Mouse (Mus musculus): ENCODE measurements around the gene Bmp4. TPM values are rescaled to one million over a fixed set of nuclear protein-coding genes. Genes with fewer than 3 reads are reported as not detected.

Bmp4 gene
- total RNA-seq, 2 experiments from 2014 or later = 8.6 to 8.9 TPM

DNA sequence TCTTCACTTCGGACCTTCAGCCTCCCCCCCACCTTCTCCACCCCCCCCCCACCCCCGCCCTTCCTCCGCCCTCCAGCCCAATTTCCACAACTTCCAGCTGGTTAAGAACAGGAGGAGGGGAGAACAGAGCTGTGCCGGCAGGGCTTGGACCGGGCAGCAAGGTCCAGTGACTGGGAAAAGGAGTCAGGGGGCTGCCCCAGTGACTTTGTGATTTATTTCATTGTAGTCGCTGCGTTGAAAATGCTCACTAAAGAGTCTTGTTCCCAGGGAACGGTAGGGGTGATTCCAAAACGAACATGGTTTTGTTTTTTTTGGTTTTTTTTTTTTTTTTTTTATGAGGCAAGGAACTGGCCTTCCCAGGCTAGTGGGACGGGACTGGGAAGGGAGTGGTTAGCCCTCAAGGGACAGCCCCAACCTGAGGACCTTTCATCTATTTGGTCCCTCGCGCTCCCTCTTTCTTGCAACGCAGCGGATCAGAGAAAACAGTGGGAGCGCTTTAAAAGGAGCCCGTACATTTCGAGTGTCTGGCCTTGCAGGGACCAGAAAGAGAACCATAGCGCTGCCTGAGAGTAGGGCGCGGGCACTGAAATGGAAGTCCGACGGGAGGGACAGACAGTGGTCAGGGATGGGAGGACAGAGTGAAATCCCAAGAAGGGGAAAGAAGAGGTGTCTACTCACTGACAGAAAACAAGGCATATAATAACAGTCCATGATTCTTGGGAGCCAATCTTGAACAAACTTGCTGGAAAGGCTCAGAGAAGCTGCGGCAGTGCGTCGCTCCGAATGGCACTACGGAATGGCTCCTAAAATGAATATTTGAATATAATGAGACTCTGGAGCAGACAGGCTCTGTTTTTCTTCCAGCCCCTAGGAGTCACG lies 3.8 kb downstream of the Bmp4 start:
- peak; percentile 39 to 87 for DNase-seq

DNA sequence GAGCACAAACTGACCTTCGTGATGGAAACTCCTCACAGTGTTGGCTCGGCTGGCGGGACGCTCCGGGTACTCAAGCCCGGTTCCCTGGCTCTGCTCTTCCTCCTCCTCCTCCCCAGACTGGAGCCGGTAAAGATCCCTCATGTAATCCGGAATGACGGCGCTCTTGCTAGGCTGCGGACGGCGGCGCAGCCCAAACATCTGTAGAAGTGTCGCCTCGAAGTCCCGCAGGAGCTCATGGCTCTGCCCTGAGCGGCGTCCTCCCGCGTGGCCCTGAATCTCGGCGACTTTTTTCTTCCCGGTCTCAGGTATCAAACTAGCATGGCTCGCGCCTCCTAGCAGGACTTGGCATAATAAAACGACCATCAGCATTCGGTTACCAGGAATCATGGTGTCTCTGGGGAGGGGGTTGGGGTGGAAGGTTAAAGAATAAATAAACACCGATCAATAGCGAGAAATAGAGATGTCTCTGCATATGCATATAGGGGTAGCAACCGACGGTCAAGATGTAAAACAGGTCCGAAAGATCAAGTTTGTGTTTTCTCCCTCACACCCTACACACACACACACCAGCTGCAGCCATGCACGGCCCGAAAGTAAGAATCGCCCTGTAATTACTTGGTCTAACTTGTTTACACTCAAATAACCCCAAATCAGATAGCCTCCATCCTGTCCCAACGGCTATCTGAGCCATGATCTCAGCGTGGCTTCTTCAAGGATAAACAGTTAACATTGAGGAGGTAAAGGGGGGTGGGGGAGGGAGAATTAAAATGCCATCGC lies 4.6 kb downstream of the Bmp4 start:
- DNase-seq = peak in 1 of 2 experiments; percentile 46

DNA sequence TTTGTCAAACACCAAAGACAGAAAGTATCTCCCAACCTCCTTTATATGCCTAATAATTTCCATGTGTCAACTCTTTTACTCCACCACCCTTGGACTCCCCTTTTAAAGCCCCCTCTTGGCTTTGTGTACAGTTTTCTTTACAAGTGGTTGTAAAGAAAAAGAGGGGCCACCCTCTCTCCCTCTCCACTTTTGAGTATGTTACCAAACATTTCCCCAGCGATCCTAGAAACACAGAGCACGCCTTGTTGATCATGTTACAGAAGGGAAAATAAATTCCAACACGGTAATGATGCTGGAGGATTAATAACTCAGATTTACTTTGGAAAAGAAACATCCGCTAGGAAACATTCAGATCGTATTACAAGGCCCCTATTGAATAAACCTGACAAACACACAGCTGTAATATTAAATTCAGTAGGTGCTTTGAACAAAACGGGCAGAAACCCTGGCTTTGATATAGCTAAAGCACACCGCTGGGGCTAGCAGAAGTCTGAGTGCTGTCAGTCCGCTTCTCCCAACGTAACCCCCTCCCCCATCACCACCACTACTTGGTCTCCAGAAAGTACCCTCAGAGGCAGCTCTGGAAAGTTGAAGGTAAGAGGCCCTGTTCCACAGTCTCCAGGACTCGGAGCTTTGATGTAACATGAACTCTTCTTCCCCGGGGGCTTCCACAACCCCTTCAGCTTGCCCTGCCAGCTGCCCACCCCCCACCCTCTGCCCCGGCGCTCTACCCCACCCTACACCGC lies 5.3 kb downstream of the Bmp4 start:
- DNase-seq = no peak

DNA sequence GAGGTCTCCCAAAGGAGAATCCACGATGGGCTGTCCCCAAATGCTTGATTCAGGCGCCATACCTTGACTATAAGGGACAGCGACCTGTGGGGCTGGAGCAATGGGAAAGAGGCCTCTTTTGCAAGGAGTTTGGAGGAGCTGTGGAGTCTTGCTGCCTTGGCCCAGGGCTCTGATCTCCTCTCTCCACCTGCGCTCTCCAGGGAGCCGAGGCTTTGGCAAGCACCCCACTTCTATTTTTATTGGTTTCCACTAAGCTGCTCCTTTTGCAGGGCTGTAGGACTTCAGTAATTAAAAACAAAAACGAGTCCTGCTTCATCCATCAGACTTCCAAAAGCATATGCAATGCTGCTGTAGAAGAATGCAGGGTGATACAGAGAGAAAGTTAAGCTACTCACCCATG lies 9.0 kb downstream of the Bmp4 start:
- peak; percentile 65 to 73 for DNase-seq

DNA sequence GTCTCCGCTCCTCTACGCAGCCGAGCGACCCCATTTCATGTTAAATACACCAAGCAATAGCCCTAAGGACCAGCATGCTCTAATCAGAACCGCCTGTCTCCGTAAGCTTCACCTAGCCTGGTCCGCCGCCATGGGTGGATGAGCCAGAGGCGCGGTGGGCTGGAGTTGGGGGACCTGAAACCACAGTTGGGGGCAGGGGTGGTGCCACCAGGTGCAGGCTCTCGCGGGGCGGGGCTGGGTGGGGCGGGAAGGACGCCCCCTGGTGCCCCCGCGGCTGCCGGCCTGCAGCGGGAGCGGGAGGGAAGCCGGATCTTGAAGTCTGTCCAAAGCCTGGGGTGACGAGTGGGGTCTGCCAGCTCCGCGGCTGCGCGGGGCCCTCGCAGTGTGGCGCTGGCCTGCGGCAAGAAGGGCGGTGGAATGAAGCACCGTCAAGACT lies 10.2 kb downstream of the Bmp4 start:
- DNase-seq = no peak

DNA sequence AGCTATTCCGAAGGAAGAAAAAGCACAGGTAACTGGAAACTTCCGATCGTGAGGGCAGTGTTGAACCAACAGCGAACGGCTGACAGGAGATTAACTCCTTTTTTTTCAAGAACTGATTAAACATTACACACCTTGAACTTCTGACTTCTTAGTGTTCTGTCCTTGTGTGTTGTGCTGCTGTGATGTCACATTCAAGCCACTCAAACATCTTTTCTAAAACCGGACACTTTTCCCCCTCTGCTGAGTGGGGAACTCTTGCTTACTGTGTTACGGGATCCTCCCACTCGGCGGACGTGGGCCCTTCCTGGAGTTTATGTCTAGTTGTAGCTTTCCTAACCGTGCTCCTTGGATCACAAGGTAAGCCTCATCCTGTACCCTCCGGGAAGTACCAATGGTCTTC lies 11.2 kb downstream of the Bmp4 start, which contains the start of gene Gm15217:
Gene Gm15217, plus strand, starts transcription at position 130 of the 400 bp plus-strand sequence.
- no peak for DNase-seq

DNA sequence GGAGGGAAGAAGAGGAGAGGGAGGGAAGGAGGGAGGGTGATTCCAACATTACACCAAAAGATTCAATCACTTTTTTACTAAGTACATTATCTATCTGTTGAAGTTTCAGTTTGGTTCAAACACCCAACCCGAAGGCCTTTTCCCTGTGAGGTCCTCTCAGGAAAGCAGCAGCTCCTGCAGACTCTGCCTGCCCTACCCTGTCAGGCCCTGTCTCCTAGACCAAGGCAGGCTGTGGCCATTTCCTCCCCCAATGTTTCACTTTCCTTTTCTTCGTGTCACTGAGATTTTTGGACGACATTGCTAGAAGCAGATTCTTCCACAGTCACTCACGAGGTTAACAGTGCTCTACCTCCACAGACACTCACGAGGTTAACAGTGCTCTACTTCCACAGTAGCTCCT lies 14.7 kb downstream of the Bmp4 start:
- no peak for DNase-seq

DNA sequence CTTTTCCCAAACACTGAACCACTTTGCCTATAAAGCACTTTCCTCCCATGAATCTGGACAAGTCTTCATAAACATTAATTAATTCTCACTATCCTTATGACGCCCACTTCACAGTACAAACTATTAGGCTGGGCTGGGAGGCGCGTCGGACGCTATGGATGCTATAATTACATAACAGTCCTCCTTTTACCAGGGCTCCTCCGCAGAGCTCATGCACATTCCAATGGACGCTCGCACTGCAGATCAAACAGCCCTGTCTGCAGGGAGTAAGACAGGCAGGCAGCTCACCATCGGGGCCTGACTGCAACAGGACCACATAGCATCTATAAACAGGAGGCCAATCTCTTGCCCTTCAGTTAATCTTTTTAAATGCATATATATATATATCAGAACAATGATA lies 18.0 kb downstream of the Bmp4 start:
- DNase-seq = no peak

DNA sequence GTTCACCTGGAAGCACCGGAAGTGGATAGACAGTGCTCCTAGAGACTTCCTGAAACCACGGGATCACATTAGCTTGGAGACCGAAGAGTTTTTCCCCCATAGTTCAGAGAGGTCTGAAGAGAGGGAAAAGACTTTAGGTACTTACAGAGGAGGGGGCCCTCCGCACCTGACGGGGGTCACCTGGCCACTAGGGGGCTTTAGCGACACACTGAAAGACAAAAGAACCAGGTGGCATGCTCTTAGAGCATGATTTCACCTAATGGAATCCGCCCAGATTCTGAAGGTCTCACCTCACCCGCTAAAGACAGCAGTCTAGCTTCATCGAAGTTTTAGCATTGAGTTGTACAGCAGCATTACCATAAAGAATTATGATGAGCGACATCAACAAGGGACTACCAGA lies 27.3 kb downstream of the Bmp4 start:
- no peak for DNase-seq

DNA sequence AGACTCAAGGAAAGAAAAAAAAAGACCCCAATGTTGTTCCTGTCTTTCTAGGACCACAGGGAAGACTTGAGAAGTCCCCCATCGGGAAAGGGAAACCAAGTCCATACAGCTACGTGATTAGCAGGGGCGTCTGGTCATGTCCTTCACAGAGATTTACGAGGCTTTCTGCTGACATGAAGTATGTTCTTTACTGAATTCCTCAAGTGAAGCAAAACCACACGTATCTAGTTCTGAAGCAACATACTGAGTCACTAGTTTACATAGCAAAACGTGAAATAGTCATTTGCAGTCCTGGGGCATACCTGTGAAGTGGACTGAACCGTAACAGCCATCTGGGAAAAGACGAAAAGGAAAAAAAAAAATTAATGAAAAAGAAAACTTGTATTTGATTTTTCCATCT lies 32.8 kb downstream of the Bmp4 start:
- no peak for DNase-seq

DNA sequence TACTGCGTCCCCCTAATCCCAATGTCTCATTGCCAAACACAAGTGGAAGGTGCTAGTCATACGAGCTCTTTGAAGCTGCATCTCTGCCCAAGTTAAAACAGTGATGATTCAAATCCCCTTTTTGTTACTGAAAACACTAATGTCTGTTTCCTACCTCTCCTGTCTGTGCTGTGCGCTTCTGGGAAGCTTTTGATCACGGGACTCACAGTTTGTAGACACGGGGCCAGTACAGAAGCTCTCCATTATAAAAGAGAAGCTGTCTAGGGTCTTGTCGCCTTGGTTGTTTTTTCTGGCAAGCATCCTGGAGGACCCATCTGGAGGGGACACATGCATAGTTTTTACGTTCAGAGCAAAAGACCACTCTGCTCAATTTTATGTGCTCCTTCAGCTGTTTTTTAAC lies 33.2 kb downstream of the Bmp4 start:
- DNase-seq = no peak

DNA sequence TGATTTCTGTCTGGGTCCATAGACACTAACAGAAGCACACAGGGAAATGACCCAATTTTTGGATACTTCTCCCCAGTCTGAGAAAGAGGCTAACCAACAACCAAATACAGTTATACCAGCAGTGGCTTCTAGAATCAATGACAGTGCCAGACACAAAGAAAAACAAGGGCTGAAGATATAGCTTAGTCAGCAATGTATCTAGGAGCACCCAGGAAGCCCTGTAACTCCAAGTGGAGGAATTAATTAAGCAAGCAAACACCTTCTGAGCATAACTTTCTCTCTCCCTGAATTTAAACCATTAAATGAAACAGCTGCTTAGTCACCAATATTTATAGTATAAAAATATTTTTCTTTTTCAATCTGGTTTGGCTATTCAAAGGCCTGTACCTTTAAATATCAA lies 45.7 kb downstream of the Bmp4 start:
- no peak for DNase-seq

DNA sequence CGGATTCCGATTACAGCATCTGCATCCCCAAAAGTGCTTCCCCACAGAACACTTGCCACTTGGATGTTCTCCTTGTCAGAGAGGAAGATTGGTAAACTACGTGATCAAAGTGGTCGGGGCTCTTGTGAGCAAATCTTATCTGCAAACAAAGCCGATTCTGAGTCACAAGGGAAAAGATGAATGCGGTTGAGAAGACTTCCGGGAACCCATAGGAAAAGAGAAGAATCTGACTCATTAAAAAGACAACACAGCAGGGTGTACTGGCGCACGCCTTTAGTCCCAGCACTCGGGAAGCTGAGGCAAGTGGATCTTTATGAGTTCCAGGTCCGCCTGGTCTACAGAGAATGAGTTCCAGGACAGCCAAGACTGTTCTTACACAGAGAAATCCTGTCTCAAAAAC lies 51.7 kb downstream of the Bmp4 start:
- no peak for DNase-seq

Other genes with a start within 250 kb of the Bmp4 start
- gene Gm15217, start 11.3 kb downstream of the Bmp4 start, total RNA-seq (2021) = not detected